Mouse (Mus musculus): ENCODE results near the gene Olfr599.
"Not testable (repeated sequence)": the region's sequence is repeated elsewhere in the genome, so short reads cannot be mapped to it uniquely, and the experiment has no call there.

Olfr599 gene

DNA sequence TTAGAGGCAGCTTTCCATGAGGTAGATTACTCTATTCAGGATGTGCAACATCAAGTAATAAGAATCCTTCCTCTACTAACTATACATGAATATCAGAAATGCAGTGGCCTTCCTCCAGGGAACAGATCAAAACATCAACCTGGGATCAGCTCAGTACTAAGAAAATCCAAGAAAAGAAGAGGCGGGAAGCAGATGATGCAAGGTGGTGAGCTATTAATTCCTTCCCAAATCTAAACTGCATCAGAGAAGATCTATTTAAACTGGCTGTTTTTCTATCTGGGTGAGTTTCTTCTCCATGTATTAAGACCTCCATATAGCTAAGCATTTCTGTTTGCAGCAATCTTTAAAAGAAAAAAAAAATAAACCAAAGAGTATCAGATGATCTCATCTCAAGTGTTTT is at the start of gene Olfr599:
Gene Olfr599, plus strand, starts transcription at position 301 of the 400 bp plus-strand sequence.
- no peak for DNase-seq

DNA sequence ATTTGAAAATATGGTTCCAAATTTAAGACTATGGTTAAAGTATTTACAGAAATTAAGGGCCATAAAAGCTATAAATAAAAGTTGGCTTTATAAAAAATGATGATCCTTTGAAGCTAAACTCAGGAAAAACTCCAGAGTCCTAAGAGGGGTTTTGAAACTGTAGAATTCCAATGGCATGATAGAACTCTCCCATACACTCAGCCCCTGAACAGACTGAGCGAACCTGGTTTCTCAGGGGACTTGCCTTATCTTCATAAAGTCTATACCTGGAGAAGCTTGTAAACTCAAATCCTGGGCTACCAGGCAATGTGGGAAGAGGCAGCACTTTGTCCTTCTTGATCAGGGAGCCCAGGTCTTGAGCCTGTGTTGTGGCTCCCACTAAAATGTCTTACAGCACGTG is 30.4 kb upstream of the Olfr599 start, which contains the start of gene Olfr596:
Gene Olfr596, plus strand, starts transcription at position 301 of the 400 bp plus-strand sequence.
- DNase-seq, result not testable (repeated sequence)

DNA sequence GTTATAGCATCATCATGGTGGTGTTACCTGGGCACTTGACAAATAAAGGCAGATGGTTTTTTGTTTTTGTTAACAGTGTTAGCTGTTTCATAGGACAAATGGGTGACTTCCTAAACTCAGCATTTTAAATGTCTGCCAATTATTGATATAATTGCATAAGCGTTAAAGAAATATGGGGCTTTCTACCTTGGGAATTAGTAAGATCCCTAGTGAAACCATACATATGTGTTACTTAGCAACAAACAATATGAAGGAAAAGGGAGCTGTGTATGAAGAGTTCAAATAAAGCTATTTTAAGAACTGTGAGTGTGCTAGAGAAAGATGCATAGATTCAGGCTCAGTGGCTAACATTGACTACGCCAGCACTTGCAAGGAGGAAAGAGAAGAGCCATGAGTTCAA is 19.7 kb upstream of the Olfr599 start, which contains the start of gene Olfr597:
Gene Olfr597, plus strand, starts transcription at position 301 of the 400 bp plus-strand sequence.
- DNase-seq, result not testable (repeated sequence)

DNA sequence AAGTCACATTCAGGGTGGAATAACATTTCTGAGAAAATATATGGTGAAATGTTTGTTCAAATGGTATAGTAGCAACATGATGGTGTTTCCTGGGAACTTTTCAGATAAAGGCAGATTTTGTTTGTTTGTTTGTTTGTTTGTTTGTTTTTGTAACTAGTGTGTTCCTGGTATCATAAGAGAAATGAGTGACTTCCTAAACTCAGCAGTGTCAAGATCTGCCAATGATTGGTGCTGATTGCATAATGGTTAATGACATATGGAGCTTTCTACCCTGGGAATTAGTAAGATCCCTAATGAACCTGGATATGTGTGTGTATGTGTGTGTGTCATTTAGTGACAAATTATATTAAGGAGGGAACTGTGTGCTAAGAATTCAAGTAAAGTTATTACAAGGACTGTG is 12.4 kb upstream of the Olfr599 start, which contains the start of gene Olfr598:
Gene Olfr598, plus strand, starts transcription at position 301 of the 400 bp plus-strand sequence.
- DNase-seq, result no peak

- DNase-seq, result no peak
These were observed 13.9 kb downstream of the Olfr599 start, which contains the start of gene Olfr600 for GRCm38 (mm10) chr7:103349569-103349968. Olfr600 (minus strand) TSS chr7:103349669.

GRCm38 (mm10) chr7:103362555-103362954 is 26.8 kb downstream of the Olfr599 start, which contains the start of gene Olfr601:
Olfr601 (minus strand) TSS chr7:103362655.
- DNase-seq, result no peak

GRCm38 (mm10) chr7:103386077-103386476 is 50.4 kb downstream of the Olfr599 start, which contains the start of gene Olfr603:
Olfr603 (minus strand) TSS chr7:103386177.
- DNase-seq, result no peak
